Mouse (Mus musculus): ENCODE results near the gene Nsdhl.

GRCm38 (mm10) chrX:72986841-72987519 lies 68.6 kb downstream of the Nsdhl start, which contains the start of gene Zfp185:
- TF ChIP-seq CTCF (IDR thresholded peaks at IDR 0.05; ENCODE audit: low read depth) (no peak), EP300 (IDR thresholded peaks at IDR 0.05; ENCODE audit: low read depth) (no peak)

Data from liver, postnatal 0 days (tissue).